Mouse (Mus musculus) frontal cortex, postnatal 25 days (tissue): Measurements from ENCODE around the gene 4933402N03Rik.

ENCODE experiments used
- DNase-seq, 2 experiments: peaks; one replicate each; pipeline ENCODE4 v3.0.0; 2022; ENCODE audit warnings: low spot score in 2 of 2

4933402N03Rik gene

GRCm38 (mm10) chr7:131146214-131146613 is at the start of gene 4933402N03Rik:
Gene 4933402N03Rik, minus strand, starts transcription at chr7:131146314.
- no peak for DNase-seq

DNA sequence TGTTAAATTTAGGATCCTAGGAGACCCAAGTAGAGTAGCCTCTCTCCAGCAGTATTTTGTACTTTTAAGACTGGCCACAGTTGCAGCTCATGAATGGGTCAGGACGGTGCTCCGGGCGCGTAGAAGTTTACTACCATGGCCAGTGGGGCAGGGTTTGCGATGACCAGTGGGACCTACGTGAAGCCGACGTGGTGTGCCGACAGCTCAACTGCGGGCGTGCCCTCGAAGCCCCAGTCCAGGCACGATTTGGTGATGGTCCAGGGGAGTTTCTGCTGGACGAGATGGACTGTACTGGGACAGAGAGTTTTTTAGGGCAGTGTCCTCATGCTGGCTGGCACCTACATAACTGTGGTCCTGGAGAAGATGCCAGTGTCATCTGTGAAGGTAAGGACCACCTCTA is 41.9 kb upstream of the 4933402N03Rik start:
- no peak for DNase-seq

DNA sequence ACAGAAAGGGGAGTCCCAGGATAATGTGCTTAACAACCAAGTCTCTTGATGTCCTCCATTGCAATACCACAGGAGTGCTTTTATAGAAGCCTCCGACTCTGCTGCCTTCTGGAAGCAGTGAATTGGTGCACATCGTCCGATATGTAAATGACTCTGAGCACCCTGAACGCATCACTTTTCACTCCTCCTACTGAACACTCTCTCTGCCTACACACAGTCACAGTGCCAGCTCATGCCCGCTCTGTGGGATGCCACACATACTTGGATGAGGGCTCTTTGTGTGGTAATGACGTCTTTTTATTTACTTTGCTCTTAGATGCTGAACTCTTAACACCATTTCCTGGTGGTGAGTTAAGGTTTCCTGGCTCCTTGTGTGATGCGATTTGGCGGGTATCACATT is 40.9 kb upstream of the 4933402N03Rik start:
- DNase-seq = peak; percentile 5 to 25

DNA sequence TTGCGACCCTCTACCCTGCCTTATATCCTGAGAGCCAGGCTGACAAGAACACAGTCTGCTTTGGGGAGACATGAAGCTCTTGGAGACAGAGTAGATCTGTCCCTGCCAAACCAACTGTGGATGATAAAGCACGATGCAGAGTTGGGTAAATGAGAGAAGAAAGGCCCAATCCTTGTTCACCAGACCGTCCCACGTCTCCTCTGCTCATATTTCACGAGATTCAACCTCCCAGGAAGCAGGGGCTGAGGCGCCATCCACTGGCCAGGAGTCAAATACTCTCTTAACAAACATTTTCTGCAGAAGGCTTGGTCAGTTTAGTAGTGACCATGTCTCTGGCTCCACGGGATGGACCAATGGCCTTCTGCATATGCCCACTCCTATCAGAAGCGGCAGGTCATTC is 38.2 kb upstream of the 4933402N03Rik start:
- DNase-seq = no peak

DNA sequence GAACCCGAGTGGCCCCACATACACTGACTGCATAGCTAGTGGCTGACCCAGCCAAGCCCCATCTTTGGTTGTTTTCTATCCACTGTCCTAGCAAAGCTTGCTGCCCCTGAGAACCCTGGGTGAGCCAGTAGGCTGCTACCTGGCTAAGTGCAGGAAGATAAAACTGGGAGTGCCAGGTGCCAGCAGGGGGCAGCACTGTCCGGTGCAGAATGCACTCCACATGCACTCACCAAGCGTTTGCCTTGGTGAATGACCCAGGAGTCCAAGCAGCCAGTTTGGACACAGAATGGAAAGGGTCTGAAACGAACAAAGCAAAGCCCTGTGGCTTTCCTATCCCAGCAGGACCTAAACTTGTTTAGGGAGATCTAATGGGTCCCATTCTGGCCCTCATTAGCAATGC is 36.6 kb upstream of the 4933402N03Rik start:
- DNase-seq = peak in 1 of 2 experiments; percentile 7

DNA sequence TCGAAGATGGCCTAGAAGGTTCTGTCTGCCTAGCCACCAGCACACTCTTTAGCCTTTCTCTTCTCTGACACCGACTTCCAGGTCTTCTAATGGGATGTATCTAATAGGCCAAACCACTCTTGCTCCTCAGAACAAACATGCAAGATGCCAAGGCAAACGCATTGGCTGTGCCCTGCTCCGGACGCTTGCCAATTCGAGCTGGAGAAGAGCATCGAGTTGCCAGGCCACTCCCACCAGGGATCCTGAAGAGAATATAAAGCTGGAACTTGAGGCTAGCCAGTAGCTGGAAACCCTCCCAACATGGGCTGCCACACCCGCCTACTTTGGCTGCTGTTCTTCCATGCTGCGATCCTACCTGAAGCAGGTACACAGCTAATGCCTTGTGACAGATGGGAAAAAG is 28.0 kb upstream of the 4933402N03Rik start, which contains the start of gene 5430419D17Rik:
Gene 5430419D17Rik, plus strand, starts transcription at position 282 of the 400 bp plus-strand sequence.
- DNase-seq = no peak

DNA sequence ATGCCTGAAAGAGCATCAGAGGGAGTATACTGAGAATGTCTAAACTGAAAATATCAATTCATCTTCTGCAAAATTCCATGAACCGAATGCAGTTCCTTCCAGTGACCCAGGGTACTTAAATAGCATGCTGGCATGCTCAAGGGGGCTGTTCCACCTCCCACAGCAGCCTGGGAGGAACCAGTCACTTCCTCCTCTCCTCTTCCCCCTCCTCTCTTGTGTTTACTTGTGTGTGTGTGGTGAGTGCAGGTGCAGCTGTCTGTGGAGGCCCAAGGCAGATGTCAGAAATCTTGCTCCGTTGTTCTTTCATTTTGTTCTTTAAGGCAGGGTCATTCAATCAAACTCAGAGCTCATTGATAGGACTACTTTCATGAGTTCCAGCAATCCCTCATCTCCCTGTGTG is 23.0 kb upstream of the 4933402N03Rik start:
- DNase-seq = no peak

DNA sequence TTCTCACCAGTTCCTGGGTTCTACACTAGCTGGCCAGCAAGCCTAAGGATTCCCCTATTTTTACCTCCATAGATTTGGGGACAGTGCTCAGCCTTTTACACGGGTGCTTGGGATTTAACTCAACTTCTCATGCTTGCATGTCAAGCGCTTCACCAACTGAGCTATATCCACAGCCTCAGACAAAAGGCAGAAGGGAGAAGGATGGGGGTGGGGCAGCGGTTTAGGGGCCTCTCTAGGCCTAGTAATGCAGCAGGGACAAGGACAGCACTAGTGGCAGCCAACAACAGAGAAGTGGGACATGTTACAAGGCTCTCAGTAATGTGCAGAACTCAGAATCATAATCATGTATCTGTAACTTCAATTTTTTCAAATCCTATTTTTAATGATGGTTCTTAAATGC is 21.7 kb upstream of the 4933402N03Rik start:
- no peak for DNase-seq

DNA sequence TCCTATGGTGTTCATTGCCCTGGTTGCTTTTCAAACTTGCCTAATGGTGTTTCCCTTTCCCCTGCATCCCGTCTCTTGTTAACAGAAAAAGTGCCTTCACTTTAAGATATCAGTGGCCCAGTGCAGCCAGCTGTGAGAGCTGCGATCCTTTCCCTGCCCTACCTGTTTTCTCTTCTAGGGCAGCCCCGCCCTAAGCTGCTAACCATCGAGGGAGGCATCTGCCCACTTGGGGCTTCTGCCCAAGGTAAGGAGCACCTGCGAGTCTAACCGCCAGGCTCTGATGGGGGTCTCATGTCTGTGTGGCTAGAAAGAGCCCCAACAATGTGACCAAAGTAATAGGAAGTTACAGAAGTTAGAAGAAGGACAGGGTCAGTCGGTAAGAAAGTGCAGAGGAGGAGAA is 16.1 kb upstream of the 4933402N03Rik start:
- DNase-seq = no peak

GRCm38 (mm10) chr7:131153044-131153443 is 6.9 kb upstream of the 4933402N03Rik start:
- DNase-seq = no peak

DNA sequence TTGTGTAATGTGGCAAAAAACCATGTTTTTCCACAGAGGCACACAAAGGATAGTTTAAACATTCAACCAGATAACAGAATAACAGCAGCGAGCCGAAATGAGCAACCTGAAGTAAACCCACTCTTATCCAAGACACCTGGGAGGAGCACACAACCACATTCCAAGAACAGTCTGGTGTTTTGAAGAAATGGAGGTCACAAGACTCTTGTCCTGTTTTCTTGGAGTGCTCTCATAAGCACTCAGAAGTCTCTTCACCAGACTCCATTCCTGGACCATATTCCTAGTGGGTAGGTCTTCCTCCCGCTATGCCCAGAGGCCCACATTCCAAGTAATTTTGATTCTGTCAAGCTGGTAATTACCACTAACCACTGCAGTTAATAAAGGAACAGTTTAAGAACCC is 4.1 kb upstream of the 4933402N03Rik start:
- DNase-seq = no peak

GRCm38 (mm10) chr7:131133181-131133580 is 12.9 kb downstream of the 4933402N03Rik start:
- DNase-seq = no peak

DNA sequence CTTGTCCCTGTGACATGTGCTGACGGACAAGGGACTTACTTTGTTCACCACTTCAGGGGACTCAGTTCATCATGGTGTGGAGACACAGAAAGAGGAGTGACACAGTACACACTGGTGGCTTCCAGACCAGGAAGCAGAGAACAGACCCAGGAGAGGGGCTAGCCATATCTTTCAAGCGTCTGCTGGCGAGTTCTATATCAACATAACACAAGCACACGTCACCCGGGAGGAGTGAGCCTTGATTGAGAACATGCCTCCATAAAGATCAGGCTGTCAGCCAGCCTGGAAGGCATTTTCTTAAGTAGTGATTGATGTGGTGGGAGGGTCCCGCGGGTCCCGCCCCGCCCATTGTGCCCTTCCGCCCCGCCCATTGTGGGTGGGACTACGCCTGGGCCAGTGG is 16.1 kb downstream of the 4933402N03Rik start:
- no peak for DNase-seq

GRCm38 (mm10) chr7:131122210-131122807 is 23.8 kb downstream of the 4933402N03Rik start:
- DNase-seq = no peak

DNA sequence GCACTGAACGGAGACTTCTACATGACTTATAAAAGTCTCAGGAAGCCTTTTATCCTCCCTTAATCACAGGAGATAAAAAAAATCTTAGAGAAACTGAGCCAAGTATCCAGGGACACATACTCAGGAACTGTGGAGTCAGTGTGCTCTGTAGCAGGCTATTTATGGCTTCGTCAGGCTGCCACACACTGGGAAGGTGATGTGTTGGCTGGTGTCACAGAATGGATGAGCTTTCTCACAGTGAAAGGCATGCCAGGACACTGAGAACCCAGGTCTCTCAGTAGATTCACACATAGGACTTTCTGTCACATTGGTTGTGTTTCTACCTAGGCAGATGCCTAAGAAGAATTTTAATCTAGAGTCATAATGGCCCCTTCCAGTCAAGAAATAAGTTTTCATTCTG is 31.7 kb downstream of the 4933402N03Rik start:
- no peak for DNase-seq

- no peak for DNase-seq
Observed at GRCm38 (mm10) chr7:131113676-131114075, 32.4 kb downstream of the 4933402N03Rik start.

DNA sequence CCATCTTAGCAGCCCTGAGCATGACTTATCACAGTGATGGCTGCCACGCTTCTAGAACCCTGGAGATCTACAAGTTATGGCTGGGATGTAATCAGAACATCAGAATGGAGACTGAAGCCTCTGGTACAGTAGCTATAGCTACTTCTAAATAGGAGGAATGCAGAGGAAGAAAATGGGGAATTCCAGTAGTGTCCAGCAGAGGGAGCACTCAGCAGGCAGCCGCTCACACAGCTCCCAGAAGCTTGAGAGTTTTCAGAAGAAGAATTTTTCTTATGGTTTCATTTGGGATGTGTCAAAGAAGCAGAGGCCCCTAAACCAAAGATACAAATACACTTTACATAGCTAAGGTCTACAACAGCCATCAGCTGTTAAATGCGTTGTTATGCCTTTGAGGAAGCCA is 33.6 kb downstream of the 4933402N03Rik start:
- DNase-seq = peak; percentile 42 to 78
